Mouse (Mus musculus): ENCODE data around the gene 2700081O15Rik.
"Not testable (repeated sequence)": the region's sequence is repeated elsewhere in the genome, so short reads cannot be mapped to it uniquely, and the experiment has no call there.

The 2700081O15Rik gene

GRCm38 (mm10) chr19:7416834-7417735 lies at the start of gene 2700081O15Rik:
TSS of gene 2700081O15Rik (plus strand) at chr19:7417625.
- DNase-seq (ENCODE audit: low spot score) = peak; percentile 73

GRCm38 (mm10) chr19:7369469-7369868 lies 48.0 kb upstream of the 2700081O15Rik start:
- DNase-seq (ENCODE audit: low spot score) = not testable (repeated sequence)

- DNase-seq (ENCODE audit: low spot score) = no peak
These were observed 42.9 kb upstream of the 2700081O15Rik start for GRCm38 (mm10) chr19:7374491-7374890.

- DNase-seq (ENCODE audit: low spot score) = no peak
These were observed 39.8 kb upstream of the 2700081O15Rik start for GRCm38 (mm10) chr19:7377639-7378038.

- DNase-seq (ENCODE audit: low spot score) = no peak
These were observed 35.5 kb upstream of the 2700081O15Rik start for GRCm38 (mm10) chr19:7381906-7382247.

- DNase-seq (ENCODE audit: low spot score) = peak; percentile 41
These were observed 35.0 kb upstream of the 2700081O15Rik start for GRCm38 (mm10) chr19:7382248-7382902.

GRCm38 (mm10) chr19:7382903-7383865 lies 34.2 kb upstream of the 2700081O15Rik start, which contains the start of gene Spindoc:
TSS of gene Spindoc (minus strand) at chr19:7382994.
- peak; percentile 98 for DNase-seq (ENCODE audit: low spot score)

- no peak for DNase-seq (ENCODE audit: low spot score)
These were observed 31.4 kb upstream of the 2700081O15Rik start for GRCm38 (mm10) chr19:7386042-7386441.

- DNase-seq (ENCODE audit: low spot score) = no peak
These were observed 28.9 kb upstream of the 2700081O15Rik start for GRCm38 (mm10) chr19:7388488-7388887.

- DNase-seq (ENCODE audit: low spot score) = not testable (repeated sequence)
These were observed 20.3 kb upstream of the 2700081O15Rik start for GRCm38 (mm10) chr19:7396867-7397826.

- not testable (repeated sequence) for DNase-seq (ENCODE audit: low spot score)
These were observed 18.5 kb upstream of the 2700081O15Rik start for GRCm38 (mm10) chr19:7398898-7399297.

- DNase-seq (ENCODE audit: low spot score) = no peak
These were observed 16.8 kb upstream of the 2700081O15Rik start for GRCm38 (mm10) chr19:7400635-7401034.

GRCm38 (mm10) chr19:7404623-7405229 lies 12.7 kb upstream of the 2700081O15Rik start:
- DNase-seq (ENCODE audit: low spot score) = no peak

GRCm38 (mm10) chr19:7412361-7412760 lies 5.1 kb upstream of the 2700081O15Rik start:
- DNase-seq (ENCODE audit: low spot score) = no peak

GRCm38 (mm10) chr19:7415916-7416833 lies 1.2 kb upstream of the 2700081O15Rik start:
- no peak for DNase-seq (ENCODE audit: low spot score)

- peak; percentile 74 for DNase-seq (ENCODE audit: low spot score)
These were observed 755 bp downstream of the 2700081O15Rik start for GRCm38 (mm10) chr19:7417911-7418849.

- DNase-seq (ENCODE audit: low spot score) = no peak
These were observed 1.7 kb downstream of the 2700081O15Rik start for GRCm38 (mm10) chr19:7419134-7419533.

- no peak for DNase-seq (ENCODE audit: low spot score)
These were observed 2.7 kb downstream of the 2700081O15Rik start for GRCm38 (mm10) chr19:7420108-7420507.
